Comparison of ENCODE assay signal across 14 mouse cellular contexts in genomic region chr7:70971323-70972022, GRCm38 (mm10).
DNase-seq lines count a peak whose midpoint lies in the region; ATAC-seq lines count a peak whose summit lies in the region.
"Had no signal": no experiment of that assay in that cellular context is flagged by ENCODE, and none has a peak within 500 bp of the region (broad histone marks: within the 10 kb centered on the region; RNA-seq: fewer than 3 reads in every experiment).

No protein-coding gene starts in this region.

- peak; percentile 33 for DNase-seq in kidney, postnatal 10 days
- no peak for DNase-seq in kidney, adult 8-10 months
- peak; percentile 82 for DNase-seq in embryo, embryonic 11 days
- peak; percentile 13 for DNase-seq in embryonic facial prominence, embryonic 14.5 days (ENCODE audit: low spot score)
- DNase-seq in neural tube, embryonic 11.5 days (ENCODE audit: low spot score) = peak; percentile 51
- no peak for DNase-seq in right cerebral cortex, postnatal 4 days
- DNase-seq in ovary, adult 18-20 months (ENCODE audit: low spot score) = no peak
- DNase-seq: cerebellum, adult 18-20 months; layer of hippocampus, adult 9-11 months had no signal

- H3K9ac ChIP-seq in embryonic facial prominence, embryonic 14.5 days (ENCODE audit: low read depth, low read length) = no peak overlapping the region
- H3K9ac ChIP-seq in neural tube, embryonic 11.5 days (ENCODE audit: low read length) = no peak overlapping the region
- H3K9ac ChIP-seq: embryonic facial prominence, embryonic 13.5 days; heart, embryonic 13.5 days had no signal

- no peaks in the 10 kb centered on the region for H3K9me3 ChIP-seq in embryonic facial prominence, embryonic 14.5 days (ENCODE audit: control insufficient read depth, low read length)
- no peaks in the 10 kb centered on the region for H3K9me3 ChIP-seq in neural tube, embryonic 11.5 days (ENCODE audit: control insufficient read depth, low read length)
- H3K9me3 ChIP-seq: embryonic facial prominence, embryonic 13.5 days; heart, embryonic 13.5 days had no signal

- ATAC-seq in embryonic facial prominence, embryonic 14.5 days (ENCODE audit: low read depth) = no peak
- ATAC-seq in neural tube, embryonic 11.5 days (ENCODE audit: insufficient read depth, low FRiP score, low TSS enrichment) = peak; percentile 53; the same call in 1 of the 2 replicates
- ATAC-seq: forebrain, embryonic 14.5 days; inflammation-experienced regulatory T-cells, adult 6 months had no signal

- H3K36me3 ChIP-seq in embryonic facial prominence, embryonic 14.5 days (ENCODE audit: control insufficient read depth, insufficient read depth, low read length) = no peaks in the 10 kb centered on the region
- H3K36me3 ChIP-seq in neural tube, embryonic 11.5 days (ENCODE audit: control insufficient read depth, insufficient read depth, low read length) = no peaks in the 10 kb centered on the region
- H3K36me3 ChIP-seq: embryonic facial prominence, embryonic 13.5 days; heart, embryonic 13.5 days had no signal

- no peak overlapping the region for H3K4me3 ChIP-seq in embryonic facial prominence, embryonic 14.5 days (ENCODE audit: low read depth, low read length)
- no peak overlapping the region for H3K4me3 ChIP-seq in neural tube, embryonic 11.5 days (ENCODE audit: low read depth, low read length)
- H3K4me3 ChIP-seq: embryonic facial prominence, embryonic 13.5 days; heart, embryonic 13.5 days had no signal

- H3K4me1 ChIP-seq in embryonic facial prominence, embryonic 14.5 days (ENCODE audit: control insufficient read depth, insufficient read depth, low read length) = no peaks in the 10 kb centered on the region
- peaks cover 9% of the 10 kb centered on the region; the same call in 1 of the 2 replicates for H3K4me1 ChIP-seq in neural tube, embryonic 11.5 days (ENCODE audit: control insufficient read depth, insufficient read depth, low read length)
- H3K4me1 ChIP-seq: heart, embryonic 13.5 days had no signal

- no peak overlapping the region for H3K4me2 ChIP-seq in embryonic facial prominence, embryonic 14.5 days (ENCODE audit: low read depth, low read length)
- H3K4me2 ChIP-seq in neural tube, embryonic 11.5 days (ENCODE audit: low read depth) = no peak overlapping the region
- H3K4me2 ChIP-seq: embryonic facial prominence, embryonic 13.5 days; heart, embryonic 13.5 days had no signal

- 16% methylated on average over 6 of the region's 6 CpGs for WGBS in embryonic facial prominence, embryonic 14.5 days
- WGBS in neural tube, embryonic 11.5 days = 9% methylated on average over 6 of the region's 6 CpGs

- no peaks in the 10 kb centered on the region for H3K27me3 ChIP-seq in embryonic facial prominence, embryonic 14.5 days (replicated peaks; ENCODE audit: control insufficient read depth, insufficient read depth, low read length)
- H3K27me3 ChIP-seq in neural tube, embryonic 11.5 days (ENCODE audit: control insufficient read depth, insufficient read depth, low read length) = no peaks in the 10 kb centered on the region
- H3K27me3 ChIP-seq: embryonic facial prominence, embryonic 13.5 days; heart, embryonic 13.5 days had no signal

- no peak overlapping the region for H3K27ac ChIP-seq in embryonic facial prominence, embryonic 14.5 days (replicated peaks; ENCODE audit: low read depth, low read length)
- H3K27ac ChIP-seq in neural tube, embryonic 11.5 days (ENCODE audit: low read depth, low read length) = peak overlapping the region; percentile 40
- H3K27ac ChIP-seq: embryonic facial prominence, embryonic 13.5 days; heart, embryonic 13.5 days; macrophage had no signal

Comparison
In these comparisons a context has a peak if more than half of its experiments do, and no peak if none do; other contexts are left out.
1. DNase-seq: peak in kidney, postnatal 10 days (single experiment), embryo, embryonic 11 days (single experiment), embryonic facial prominence, embryonic 14.5 days (single experiment) and neural tube, embryonic 11.5 days (single experiment); none in kidney, adult 8-10 months (0 of 2), right cerebral cortex, postnatal 4 days (single experiment) and ovary, adult 18-20 months (single experiment).